Mouse (Mus musculus): ENCODE measurements around the gene Dnase2b. TPM values are rescaled to one million over a fixed set of nuclear protein-coding genes. Genes with fewer than 3 reads are reported as not detected.

Gene Dnase2b
- polyA plus RNA-seq, 1 experiment from 2014 or later, result not detected

DNA sequence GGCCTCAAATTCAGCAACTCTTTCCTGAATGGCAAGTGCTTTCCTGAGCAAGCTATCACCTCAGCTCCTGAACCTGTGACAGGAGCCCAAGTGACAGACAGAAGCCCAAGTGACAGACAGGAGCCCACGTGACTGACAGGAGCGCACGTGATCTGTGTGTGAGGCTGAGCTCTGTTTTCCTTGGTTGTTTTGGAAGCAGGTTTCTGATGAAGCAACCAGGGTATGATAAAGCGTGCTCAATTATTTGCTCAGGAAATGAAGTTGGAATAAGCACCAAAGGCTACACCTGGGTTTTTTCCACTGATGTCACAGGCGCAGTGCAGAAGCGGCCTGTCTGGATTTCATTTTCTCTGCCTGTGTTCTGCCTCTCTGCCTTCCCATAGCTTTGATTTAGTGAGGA lies 25.9 kb downstream of the Dnase2b start:
- H3K9ac ChIP-seq (replicated peaks; ENCODE audit: low read depth, low read length), result no peak overlapping the region
- WGBS, result 80% methylated on average over 6 of the region's 6 CpGs
- peak overlapping the region; percentile 50; the same call in 1 of the 2 replicates for H3K27ac ChIP-seq (ENCODE audit: low read depth, low read length)
- no peaks in the 10 kb centered on the region for H3K9me3 ChIP-seq (ENCODE audit: control insufficient read depth, low read length)
- no peaks in the 10 kb centered on the region for H3K36me3 ChIP-seq (ENCODE audit: control insufficient read depth, insufficient read depth, low read length)
- H3K4me2 ChIP-seq (ENCODE audit: low read depth, low read length), result no peak overlapping the region
- H3K4me1 ChIP-seq (ENCODE audit: control insufficient read depth, insufficient read depth, low read length), result no peaks in the 10 kb centered on the region
- no peaks in the 10 kb centered on the region for H3K27me3 ChIP-seq (ENCODE audit: control insufficient read depth, insufficient read depth, low read length)
- no peak overlapping the region for H3K4me3 ChIP-seq (ENCODE audit: low read depth, low read length)
- peak; percentile 38; the same call in 1 of the 2 replicates for ATAC-seq (ENCODE audit: low read depth)

DNA sequence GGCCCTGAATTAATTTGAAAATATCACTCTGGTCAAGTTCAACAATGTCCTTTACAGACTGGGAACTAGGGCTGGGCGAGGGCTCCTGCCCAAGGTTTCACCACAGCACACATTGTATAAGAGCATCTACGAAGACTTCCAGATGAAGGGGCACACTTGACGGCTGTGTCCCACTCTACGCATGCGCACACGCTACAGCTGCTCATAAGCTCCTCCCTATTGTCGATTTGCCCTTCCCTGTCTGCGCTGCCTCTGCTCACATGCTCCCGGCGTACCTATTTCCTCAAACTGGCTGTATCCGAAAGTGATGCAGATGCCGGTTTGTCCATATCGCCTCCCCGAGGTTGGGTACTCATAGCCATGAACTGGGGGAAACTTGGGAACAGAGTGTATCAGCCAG lies 28.8 kb downstream of the Dnase2b start:
- no peak overlapping the region for H3K27ac ChIP-seq (ENCODE audit: low read depth, low read length)
- no peak overlapping the region for H3K4me3 ChIP-seq (ENCODE audit: low read depth, low read length)
- H3K27me3 ChIP-seq (ENCODE audit: control insufficient read depth, insufficient read depth, low read length), result no peaks in the 10 kb centered on the region
- H3K9me3 ChIP-seq (ENCODE audit: control insufficient read depth, low read length), result no peaks in the 10 kb centered on the region
- H3K9ac ChIP-seq (replicated peaks; ENCODE audit: low read depth, low read length), result no peak overlapping the region
- no peaks in the 10 kb centered on the region for H3K4me1 ChIP-seq (ENCODE audit: control insufficient read depth, insufficient read depth, low read length)
- no peaks in the 10 kb centered on the region for H3K36me3 ChIP-seq (ENCODE audit: control insufficient read depth, insufficient read depth, low read length)
- no peak for ATAC-seq (ENCODE audit: low read depth)
- WGBS, result 96% methylated on average over 14 of the region's 14 CpGs
- no peak overlapping the region for H3K4me2 ChIP-seq (ENCODE audit: low read depth, low read length)

DNA sequence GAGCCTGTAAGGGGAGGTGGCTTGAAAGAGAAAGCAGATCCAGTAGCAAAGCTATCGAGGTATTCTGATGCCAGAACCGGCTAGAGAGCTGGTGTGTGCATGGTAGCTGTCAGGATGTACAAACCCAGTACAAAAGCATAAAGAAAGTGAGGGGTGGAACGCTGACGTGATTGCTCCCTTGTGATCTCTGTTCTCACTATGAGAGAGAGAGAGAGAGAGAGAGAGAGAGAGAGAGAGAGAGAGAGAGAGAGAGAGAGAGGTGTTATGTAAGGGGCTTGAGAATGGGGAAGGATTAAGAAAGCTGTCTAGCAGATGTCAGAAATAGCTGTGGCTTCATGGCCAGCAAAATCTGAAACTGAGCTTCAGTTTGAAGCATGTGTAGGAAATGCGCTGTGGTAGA lies 31.5 kb downstream of the Dnase2b start:
- Histone ChIP-seq H3K27ac (ENCODE audit: low read depth, low read length) (no peak overlapping the region), H3K4me2 (ENCODE audit: low read depth, low read length) (no peak overlapping the region), H3K9ac (replicated peaks; ENCODE audit: low read depth, low read length) (no peak overlapping the region), H3K4me1 (ENCODE audit: control insufficient read depth, insufficient read depth, low read length) (no peaks in the 10 kb centered on the region), H3K9me3 (ENCODE audit: control insufficient read depth, low read length) (no peaks in the 10 kb centered on the region), H3K4me3 (ENCODE audit: low read depth, low read length) (no peak overlapping the region), H3K27me3 (ENCODE audit: control insufficient read depth, insufficient read depth, low read length) (no peaks in the 10 kb centered on the region), H3K36me3 (ENCODE audit: control insufficient read depth, insufficient read depth, low read length) (no peaks in the 10 kb centered on the region)
- WGBS, result 69% methylated on average over 5 of the region's 5 CpGs
- no peak for ATAC-seq (ENCODE audit: low read depth)

DNA sequence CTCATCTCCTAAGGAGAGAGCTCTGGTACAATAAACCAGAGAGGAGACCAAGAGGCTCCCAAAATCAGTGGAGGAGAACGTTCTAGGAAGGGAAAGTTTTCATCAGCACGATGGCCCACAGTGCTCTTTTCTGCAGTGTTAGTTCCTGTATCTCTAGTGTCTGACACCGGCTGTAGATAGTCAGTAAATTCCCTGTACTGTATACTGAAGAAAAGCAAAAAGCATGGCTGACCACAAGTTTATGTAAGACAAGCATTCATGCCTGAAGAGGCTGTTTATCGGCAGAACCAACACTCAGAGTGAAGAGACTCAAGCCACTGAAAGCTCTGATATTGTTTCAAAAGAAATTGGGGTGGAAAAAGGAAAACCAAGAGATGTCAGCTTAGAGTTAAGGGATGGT lies 31.9 kb downstream of the Dnase2b start:
- Histone ChIP-seq H3K36me3 (ENCODE audit: control insufficient read depth, insufficient read depth, low read length) (no peaks in the 10 kb centered on the region), H3K27ac (ENCODE audit: low read depth, low read length) (no peak overlapping the region), H3K27me3 (ENCODE audit: control insufficient read depth, insufficient read depth, low read length) (no peaks in the 10 kb centered on the region), H3K4me2 (ENCODE audit: low read depth, low read length) (no peak overlapping the region), H3K4me1 (ENCODE audit: control insufficient read depth, insufficient read depth, low read length) (no peaks in the 10 kb centered on the region), H3K4me3 (ENCODE audit: low read depth, low read length) (no peak overlapping the region), H3K9me3 (ENCODE audit: control insufficient read depth, low read length) (no peaks in the 10 kb centered on the region), H3K9ac (replicated peaks; ENCODE audit: low read depth, low read length) (no peak overlapping the region)
- 89% methylated on average over 4 of the region's 4 CpGs for WGBS
- ATAC-seq (ENCODE audit: low read depth), result no peak

DNA sequence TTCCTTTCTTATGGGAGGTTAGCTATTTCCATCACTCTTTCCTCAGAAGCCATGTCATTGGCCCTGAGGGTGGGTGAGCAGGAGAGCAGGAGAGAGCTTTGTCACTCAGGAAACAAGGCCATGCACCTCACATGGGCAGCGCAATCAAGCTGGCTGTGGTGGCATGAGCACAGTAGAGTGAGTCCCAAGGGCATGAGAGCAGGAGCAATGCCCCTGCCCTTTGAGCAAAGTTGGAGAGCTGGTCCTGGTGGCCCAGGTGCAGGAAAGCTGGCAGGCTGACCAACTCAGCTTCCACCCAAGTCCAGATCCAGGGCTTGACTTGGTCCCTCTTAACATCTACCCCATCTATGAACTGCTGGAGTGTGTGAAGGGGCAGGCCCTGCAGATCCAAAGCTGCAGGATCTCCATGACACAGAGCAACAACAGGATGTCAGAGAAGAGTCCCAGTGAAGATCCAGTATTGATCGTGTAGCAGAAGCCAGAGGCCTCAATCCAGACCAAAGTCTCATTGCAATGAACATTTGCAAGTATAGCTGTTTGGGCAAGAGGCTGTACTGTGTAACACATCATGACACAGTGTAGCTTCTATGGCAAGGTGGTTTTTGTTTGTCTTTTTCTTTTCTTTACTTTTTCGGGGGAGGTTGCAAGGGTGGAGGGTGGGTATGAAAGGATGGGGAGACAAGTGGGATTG lies 35.2 kb downstream of the Dnase2b start:
- no peaks in the 10 kb centered on the region for H3K4me1 ChIP-seq (ENCODE audit: control insufficient read depth, insufficient read depth, low read length)
- ATAC-seq (ENCODE audit: low read depth), result no peak

DNA sequence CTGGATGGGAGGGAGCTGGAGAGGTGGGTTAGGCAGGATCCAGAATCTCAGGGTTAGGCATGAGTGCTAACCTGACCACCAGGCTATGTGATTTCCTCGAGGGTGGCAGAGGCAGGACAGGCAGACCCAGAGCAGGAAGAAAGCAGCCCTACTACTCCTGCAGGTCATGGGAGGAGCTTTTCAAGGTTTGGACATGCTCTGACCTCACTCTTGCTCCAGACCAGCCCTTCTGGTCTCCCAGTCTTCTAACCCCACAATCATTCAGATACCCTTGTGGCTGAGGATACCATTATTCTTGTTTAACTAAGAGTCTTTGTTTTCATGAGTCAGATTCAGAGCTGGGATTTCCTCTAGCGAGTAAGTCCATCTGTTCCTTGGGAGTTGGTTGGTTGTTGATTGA lies 37.8 kb downstream of the Dnase2b start:
- 73% methylated on average over 2 of the region's 2 CpGs for WGBS
- H3K4me1 ChIP-seq (ENCODE audit: control insufficient read depth, insufficient read depth, low read length), result no peaks in the 10 kb centered on the region

More for the DNA sequence above, 35.2 kb downstream of the Dnase2b start:
- no peaks in the 10 kb centered on the region for H3K9me3 ChIP-seq (ENCODE audit: control insufficient read depth, low read length)
- H3K9ac ChIP-seq (replicated peaks; ENCODE audit: low read depth, low read length), result no peak overlapping the region
- H3K27me3 ChIP-seq (ENCODE audit: control insufficient read depth, insufficient read depth, low read length), result no peaks in the 10 kb centered on the region
- H3K36me3 ChIP-seq (ENCODE audit: control insufficient read depth, insufficient read depth, low read length), result no peaks in the 10 kb centered on the region
- no peak overlapping the region for H3K27ac ChIP-seq (ENCODE audit: low read depth, low read length)
- H3K4me2 ChIP-seq (ENCODE audit: low read depth, low read length), result no peak overlapping the region
- 96% methylated on average over 3 of the region's 3 CpGs for WGBS
- H3K4me3 ChIP-seq (ENCODE audit: low read depth, low read length), result no peak overlapping the region

DNA sequence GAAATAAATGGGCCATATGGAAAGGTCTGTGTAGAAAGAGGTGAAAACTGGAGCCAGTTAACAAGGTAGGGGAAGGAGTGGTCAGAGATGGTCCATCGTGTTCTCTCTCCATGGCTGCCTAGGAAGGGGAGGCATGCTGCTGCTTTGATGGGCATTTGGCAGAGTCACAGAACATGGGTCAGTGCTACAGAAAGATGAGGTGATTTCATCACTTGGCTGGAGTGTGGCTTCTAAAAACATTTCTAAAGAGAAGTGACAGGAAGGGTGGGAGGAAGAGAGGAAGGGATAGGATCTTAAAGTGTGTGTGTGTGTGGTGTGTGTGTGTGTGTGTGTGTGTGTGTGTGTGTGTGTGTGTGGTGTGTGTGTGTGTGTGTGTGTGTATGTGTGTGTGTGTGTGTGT lies 44.1 kb downstream of the Dnase2b start:
- H3K9ac ChIP-seq (replicated peaks; ENCODE audit: low read depth, low read length), result no peak overlapping the region
- ATAC-seq (ENCODE audit: low read depth), result no peak
- no peak overlapping the region for H3K27ac ChIP-seq (ENCODE audit: low read depth, low read length)
- no peak overlapping the region for H3K4me3 ChIP-seq (ENCODE audit: low read depth, low read length)
- H3K4me2 ChIP-seq (ENCODE audit: low read depth, low read length), result no peak overlapping the region
- WGBS, result 77% methylated on average over 1 of the region's 1 CpGs
- no peaks in the 10 kb centered on the region for H3K9me3 ChIP-seq (ENCODE audit: control insufficient read depth, low read length)
- no peaks in the 10 kb centered on the region for H3K27me3 ChIP-seq (ENCODE audit: control insufficient read depth, insufficient read depth, low read length)
- no peaks in the 10 kb centered on the region for H3K36me3 ChIP-seq (ENCODE audit: control insufficient read depth, insufficient read depth, low read length)
- H3K4me1 ChIP-seq (ENCODE audit: control insufficient read depth, insufficient read depth, low read length), result no peaks in the 10 kb centered on the region

More for the DNA sequence above, 37.8 kb downstream of the Dnase2b start:
- ATAC-seq (ENCODE audit: low read depth), result no peak
- Histone ChIP-seq H3K4me3 (ENCODE audit: low read depth, low read length) (no peak overlapping the region), H3K27ac (ENCODE audit: low read depth, low read length) (no peak overlapping the region), H3K4me2 (ENCODE audit: low read depth, low read length) (no peak overlapping the region), H3K27me3 (ENCODE audit: control insufficient read depth, insufficient read depth, low read length) (no peaks in the 10 kb centered on the region), H3K9me3 (ENCODE audit: control insufficient read depth, low read length) (no peaks in the 10 kb centered on the region), H3K36me3 (ENCODE audit: control insufficient read depth, insufficient read depth, low read length) (no peaks in the 10 kb centered on the region), H3K9ac (replicated peaks; ENCODE audit: low read depth, low read length) (no peak overlapping the region)

DNA sequence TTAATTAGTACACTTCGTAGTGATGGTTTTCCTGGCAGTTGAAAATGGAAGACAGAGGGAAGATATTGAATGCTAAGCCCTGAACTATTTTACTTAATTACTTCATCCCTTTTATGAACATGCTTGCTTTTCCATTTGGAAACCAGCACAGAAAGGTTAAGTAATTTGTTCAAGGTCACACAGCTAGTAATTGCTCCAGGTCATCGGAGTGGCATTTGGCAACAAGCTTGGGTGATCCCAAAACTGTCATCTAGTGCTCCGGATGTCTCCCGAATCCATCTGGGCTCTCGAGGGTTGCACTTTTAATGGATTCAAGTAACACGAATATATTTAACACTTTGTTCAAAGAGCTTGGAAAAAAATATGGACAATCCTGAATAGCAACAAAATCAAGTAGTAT lies 44.5 kb downstream of the Dnase2b start:
- Histone ChIP-seq H3K4me2 (ENCODE audit: low read depth, low read length) (no peak overlapping the region), H3K36me3 (ENCODE audit: control insufficient read depth, insufficient read depth, low read length) (no peaks in the 10 kb centered on the region), H3K9me3 (ENCODE audit: control insufficient read depth, low read length) (no peaks in the 10 kb centered on the region), H3K4me1 (ENCODE audit: control insufficient read depth, insufficient read depth, low read length) (no peaks in the 10 kb centered on the region), H3K4me3 (ENCODE audit: low read depth, low read length) (no peak overlapping the region), H3K27me3 (ENCODE audit: control insufficient read depth, insufficient read depth, low read length) (no peaks in the 10 kb centered on the region), H3K27ac (ENCODE audit: low read depth, low read length) (no peak overlapping the region), H3K9ac (replicated peaks; ENCODE audit: low read depth, low read length) (no peak overlapping the region)
- 90% methylated on average over 6 of the region's 6 CpGs for WGBS
- no peak for ATAC-seq (ENCODE audit: low read depth)

DNA sequence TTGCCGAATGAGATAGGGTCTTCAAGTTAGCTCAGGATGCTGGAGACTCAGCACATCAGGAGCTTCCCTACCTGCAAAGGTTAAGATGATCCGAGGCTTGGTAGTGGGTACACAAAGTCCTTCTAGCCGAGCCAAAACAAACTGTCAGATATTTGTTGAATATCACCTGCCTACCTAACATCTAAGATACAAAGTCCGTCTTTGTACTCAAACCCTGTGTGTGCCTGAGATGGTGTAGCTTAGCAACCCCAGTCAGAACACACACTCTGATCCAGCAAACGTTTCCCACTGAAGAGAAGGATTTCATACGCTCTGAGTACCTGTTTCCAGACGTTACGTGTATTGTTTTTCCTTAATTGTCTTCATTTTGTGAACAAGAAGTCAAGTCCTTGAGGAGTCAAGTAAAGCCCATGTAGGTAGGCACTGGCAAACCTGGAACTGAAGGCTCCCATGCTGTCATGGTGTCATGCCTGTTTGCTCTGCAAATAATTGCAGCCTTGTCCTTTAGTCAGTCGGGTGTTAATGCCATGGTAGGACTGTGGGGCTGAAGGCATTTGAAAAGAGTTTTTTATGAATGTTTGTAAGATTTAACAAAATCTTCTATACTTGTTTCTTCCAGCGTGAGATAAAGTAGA lies 45.1 kb downstream of the Dnase2b start, which contains the start of gene Uox:
Gene Uox (plus strand): TSS at position 279 of the 635 bp plus-strand sequence.
- 83% methylated on average over 10 of the region's 10 CpGs for WGBS
- no peaks in the 10 kb centered on the region for H3K9me3 ChIP-seq (ENCODE audit: control insufficient read depth, low read length)
- H3K27ac ChIP-seq (ENCODE audit: low read depth, low read length), result no peak within 1 kb of the TSS
- no peaks in the 10 kb centered on the region for H3K27me3 ChIP-seq (ENCODE audit: control insufficient read depth, insufficient read depth, low read length)
- H3K36me3 ChIP-seq (ENCODE audit: control insufficient read depth, insufficient read depth, low read length), result no peaks in the 10 kb centered on the region
- no peak within 1 kb of the TSS for H3K9ac ChIP-seq (replicated peaks; ENCODE audit: low read depth, low read length)
- no peak for ATAC-seq (ENCODE audit: low read depth)
- no peaks in the 10 kb centered on the region for H3K4me1 ChIP-seq (ENCODE audit: control insufficient read depth, insufficient read depth, low read length)
- H3K4me3 ChIP-seq (ENCODE audit: low read depth, low read length), result no peak within 1 kb of the TSS
- no peak within 1 kb of the TSS for H3K4me2 ChIP-seq (ENCODE audit: low read depth, low read length)
